Mouse (Mus musculus): ENCODE results near the gene Clec16a. TPM values are rescaled to one million over a fixed set of nuclear protein-coding genes. Genes with fewer than 3 reads are reported as not detected.
A peak's percentile ranks its signal among the peaks of the same experiment; 100 is the strongest.

Clec16a gene
- polyA plus RNA-seq, 1 experiment: 46.2 TPM

GRCm38 (mm10) chr16:10754521-10755296 is 209.6 kb downstream of the Clec16a start:
- TF ChIP-seq CTCF (IDR thresholded peaks at IDR 0.05; ENCODE audit: extremely low read depth, insufficient read depth, low read length) (no peak), POLR2A (IDR thresholded peaks at IDR 0.05; ENCODE audit: extremely low read depth, insufficient read depth, low read length) (no peak)
- no peak overlapping the region for H3K27ac ChIP-seq (ENCODE audit: insufficient read depth, low read length)
- no peaks in the 10 kb centered on the region for H3K4me1 ChIP-seq (ENCODE audit: control insufficient read depth, insufficient read depth, low read length)
- H3K4me3 ChIP-seq (ENCODE audit: insufficient read depth, low read length): no peak overlapping the region

GRCm38 (mm10) chr16:10756168-10756567 is 211.0 kb downstream of the Clec16a start:
- H3K27ac ChIP-seq (ENCODE audit: insufficient read depth, low read length): no peak overlapping the region
- no peak overlapping the region for H3K4me3 ChIP-seq (ENCODE audit: insufficient read depth, low read length)
- TF ChIP-seq CTCF (IDR thresholded peaks at IDR 0.05; ENCODE audit: extremely low read depth, insufficient read depth, low read length) (no peak), POLR2A (IDR thresholded peaks at IDR 0.05; ENCODE audit: extremely low read depth, insufficient read depth, low read length) (no peak)
- no peaks in the 10 kb centered on the region for H3K4me1 ChIP-seq (ENCODE audit: control insufficient read depth, insufficient read depth, low read length)

GRCm38 (mm10) chr16:10761182-10761581 is 216.0 kb downstream of the Clec16a start:
- Histone ChIP-seq H3K4me3 (ENCODE audit: insufficient read depth, low read length) (no peak overlapping the region), H3K4me1 (ENCODE audit: control insufficient read depth, insufficient read depth, low read length) (no peaks in the 10 kb centered on the region), H3K27ac (ENCODE audit: insufficient read depth, low read length) (no peak overlapping the region)
- TF ChIP-seq POLR2A (IDR thresholded peaks at IDR 0.05; ENCODE audit: extremely low read depth, insufficient read depth, low read length) (no peak), CTCF (IDR thresholded peaks at IDR 0.05; ENCODE audit: extremely low read depth, insufficient read depth, low read length) (no peak)

GRCm38 (mm10) chr16:10762569-10763180 is 217.5 kb downstream of the Clec16a start:
- TF ChIP-seq POLR2A (IDR thresholded peaks at IDR 0.05; ENCODE audit: extremely low read depth, insufficient read depth, low read length) (no peak), CTCF (IDR thresholded peaks at IDR 0.05; ENCODE audit: extremely low read depth, insufficient read depth, low read length) (no peak)
- Histone ChIP-seq H3K4me1 (ENCODE audit: control insufficient read depth, insufficient read depth, low read length) (no peaks in the 10 kb centered on the region), H3K4me3 (ENCODE audit: insufficient read depth, low read length) (no peak overlapping the region), H3K27ac (ENCODE audit: insufficient read depth, low read length) (no peak overlapping the region)

- Histone ChIP-seq H3K4me3 (ENCODE audit: insufficient read depth, low read length) (no peak overlapping the region), H3K27ac (ENCODE audit: insufficient read depth, low read length) (no peak overlapping the region), H3K4me1 (ENCODE audit: control insufficient read depth, insufficient read depth, low read length) (no peaks in the 10 kb centered on the region)
- TF ChIP-seq POLR2A (IDR thresholded peaks at IDR 0.05; ENCODE audit: extremely low read depth, insufficient read depth, low read length) (no peak), CTCF (IDR thresholded peaks at IDR 0.05; ENCODE audit: extremely low read depth, insufficient read depth, low read length) (no peak)
Observed at GRCm38 (mm10) chr16:10763540-10764264, 218.6 kb downstream of the Clec16a start.

GRCm38 (mm10) chr16:10764323-10764722 is 219.2 kb downstream of the Clec16a start:
- TF ChIP-seq POLR2A (IDR thresholded peaks at IDR 0.05; ENCODE audit: extremely low read depth, insufficient read depth, low read length) (no peak), CTCF (IDR thresholded peaks at IDR 0.05; ENCODE audit: extremely low read depth, insufficient read depth, low read length) (no peak)
- Histone ChIP-seq H3K4me1 (ENCODE audit: control insufficient read depth, insufficient read depth, low read length) (no peaks in the 10 kb centered on the region), H3K27ac (ENCODE audit: insufficient read depth, low read length) (no peak overlapping the region), H3K4me3 (ENCODE audit: insufficient read depth, low read length) (no peak overlapping the region)

GRCm38 (mm10) chr16:10767158-10767557 is 222.0 kb downstream of the Clec16a start:
- Histone ChIP-seq H3K4me1 (ENCODE audit: control insufficient read depth, insufficient read depth, low read length) (no peaks in the 10 kb centered on the region), H3K27ac (ENCODE audit: insufficient read depth, low read length) (no peak overlapping the region), H3K4me3 (ENCODE audit: insufficient read depth, low read length) (no peak overlapping the region)
- TF ChIP-seq POLR2A (IDR thresholded peaks at IDR 0.05; ENCODE audit: extremely low read depth, insufficient read depth, low read length) (no peak), CTCF (IDR thresholded peaks at IDR 0.05; ENCODE audit: extremely low read depth, insufficient read depth, low read length) (peak; percentile 83)

- Histone ChIP-seq H3K27ac (ENCODE audit: insufficient read depth, low read length) (no peak overlapping the region), H3K4me3 (ENCODE audit: insufficient read depth, low read length) (no peak overlapping the region), H3K4me1 (ENCODE audit: control insufficient read depth, insufficient read depth, low read length) (no peaks in the 10 kb centered on the region)
- TF ChIP-seq POLR2A (IDR thresholded peaks at IDR 0.05; ENCODE audit: extremely low read depth, insufficient read depth, low read length): no peak
Observed at GRCm38 (mm10) chr16:10768821-10769220, 223.7 kb downstream of the Clec16a start.

GRCm38 (mm10) chr16:10769661-10770060 is 224.5 kb downstream of the Clec16a start:
- no peaks in the 10 kb centered on the region for H3K4me1 ChIP-seq (ENCODE audit: control insufficient read depth, insufficient read depth, low read length)
- H3K27ac ChIP-seq (ENCODE audit: insufficient read depth, low read length): no peak overlapping the region
- TF ChIP-seq CTCF (IDR thresholded peaks at IDR 0.05; ENCODE audit: extremely low read depth, insufficient read depth, low read length) (no peak), POLR2A (IDR thresholded peaks at IDR 0.05; ENCODE audit: extremely low read depth, insufficient read depth, low read length) (no peak)
- H3K4me3 ChIP-seq (ENCODE audit: insufficient read depth, low read length): no peak overlapping the region

All from cortical plate, adult 2 months (tissue).